Mouse (Mus musculus): ENCODE results near the gene Notch1.

DNA sequence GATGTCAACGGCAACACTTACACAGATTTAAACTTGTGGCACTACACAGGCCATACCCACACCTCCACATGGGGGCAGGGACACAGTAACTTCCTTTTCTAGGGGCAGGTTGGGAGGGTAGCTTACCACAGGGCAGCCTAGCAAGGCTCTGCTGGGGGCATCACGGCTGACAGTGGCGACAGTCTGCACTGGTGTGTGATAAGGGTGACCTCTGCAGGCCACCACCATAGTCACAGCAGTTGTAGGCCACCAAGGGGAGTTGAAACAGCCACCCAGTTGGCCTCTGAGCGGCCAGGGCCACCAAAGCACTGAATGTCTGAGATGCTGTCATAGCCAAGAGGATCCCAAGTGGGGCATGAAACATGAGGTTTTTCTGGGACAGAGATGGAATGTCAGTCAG lies 49.8 kb upstream of the Notch1 start:
- no peak for TF ChIP-seq POLR2A (IDR thresholded peaks at IDR 0.05; ENCODE audit: low read depth, low read length)
- TF ChIP-seq CTCF (conservative IDR thresholded peaks at IDR 0.05; ENCODE audit: insufficient read depth, insufficient read length, low read depth, low read length) = peak; percentile 82

All from kidney, adult 2 months (tissue).